Mouse (Mus musculus) retina, postnatal 1 day (tissue): ENCODE results near the gene Sox18.
A peak's percentile ranks its signal among the peaks of the same experiment; 100 is the strongest.

Experiments used
- DNase-seq: peaks from one replicate; pipeline ENCODE4 v3.0.0-alpha.2; 2012

The Sox18 gene

DNA sequence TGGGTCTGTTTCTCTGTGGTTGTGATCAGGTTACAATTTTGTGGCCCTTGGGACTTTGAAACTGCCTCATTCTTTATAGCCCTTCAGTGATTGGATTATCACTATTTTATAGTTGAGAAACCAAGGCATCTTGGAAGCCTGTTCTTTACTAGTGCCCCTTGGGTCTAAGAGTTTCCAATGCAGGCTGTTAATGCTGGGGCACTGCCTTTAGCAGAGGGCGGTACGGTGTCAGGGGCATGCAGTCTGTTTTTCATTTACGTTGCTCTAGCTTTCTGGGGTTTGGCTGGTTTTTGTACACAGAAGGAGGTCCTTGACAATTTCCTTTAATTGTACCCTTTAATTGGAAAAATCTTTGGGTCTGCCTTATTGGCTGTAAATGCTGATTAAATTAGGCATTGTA lies 25.8 kb downstream of the Sox18 start:
- DNase-seq, result no peak

- DNase-seq, result peak; percentile 61
Measured at GRCm38 (mm10) chr2:181644361-181644760, 27.1 kb downstream of the Sox18 start.

- DNase-seq, result no peak
Measured at GRCm38 (mm10) chr2:181635865-181636264, 35.6 kb downstream of the Sox18 start.

DNA sequence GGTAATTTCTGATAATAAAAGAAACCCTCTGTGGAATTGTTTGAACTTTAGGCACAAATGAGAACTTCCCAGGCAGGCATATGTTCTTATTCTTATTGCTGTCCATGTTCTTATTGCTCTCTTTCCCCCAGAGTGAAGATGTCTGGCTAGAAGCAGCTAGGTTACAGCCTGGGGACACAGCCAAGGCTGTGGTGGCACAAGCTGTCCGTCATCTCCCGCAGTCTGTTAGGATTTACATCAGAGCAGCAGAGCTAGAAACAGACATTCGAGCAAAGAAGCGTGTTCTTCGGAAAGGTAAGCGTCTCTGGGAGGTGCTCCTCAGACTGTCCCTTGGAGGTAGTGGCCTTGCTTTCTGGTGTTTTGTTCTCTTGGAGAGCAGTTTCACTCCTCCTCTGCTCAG lies 38.8 kb downstream of the Sox18 start:
- DNase-seq, result no peak

GRCm38 (mm10) chr2:181628471-181628870 lies 43.0 kb downstream of the Sox18 start:
- no peak for DNase-seq

DNA sequence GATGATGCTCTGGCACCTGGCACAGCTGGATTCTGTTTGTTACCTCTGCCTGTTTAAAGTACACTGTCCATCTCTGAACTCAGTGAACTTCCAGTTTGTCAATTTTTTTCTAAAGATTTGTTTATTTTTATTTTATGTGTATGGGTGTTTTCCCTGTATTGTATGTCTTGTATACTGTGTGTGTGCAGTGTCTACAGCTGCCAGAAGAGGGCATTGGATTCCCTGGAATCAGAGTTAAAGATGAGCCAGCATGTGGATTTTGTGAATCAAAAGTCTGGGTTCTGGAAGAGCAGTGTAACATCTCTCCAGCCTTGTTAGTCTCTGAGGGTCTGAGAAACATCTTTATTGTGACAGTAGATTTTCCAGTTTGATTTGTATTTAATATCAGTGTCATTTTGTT lies 48.0 kb downstream of the Sox18 start:
- DNase-seq, result peak; percentile 30
